Mouse (Mus musculus): ENCODE measurements around the gene Itih3. TPM values are rescaled to one million over a fixed set of nuclear protein-coding genes. Genes with fewer than 3 reads are reported as not detected.

The Itih3 gene
- polyA plus RNA-seq, 1 experiment from 2014 or later, result 0.48 TPM

DNA sequence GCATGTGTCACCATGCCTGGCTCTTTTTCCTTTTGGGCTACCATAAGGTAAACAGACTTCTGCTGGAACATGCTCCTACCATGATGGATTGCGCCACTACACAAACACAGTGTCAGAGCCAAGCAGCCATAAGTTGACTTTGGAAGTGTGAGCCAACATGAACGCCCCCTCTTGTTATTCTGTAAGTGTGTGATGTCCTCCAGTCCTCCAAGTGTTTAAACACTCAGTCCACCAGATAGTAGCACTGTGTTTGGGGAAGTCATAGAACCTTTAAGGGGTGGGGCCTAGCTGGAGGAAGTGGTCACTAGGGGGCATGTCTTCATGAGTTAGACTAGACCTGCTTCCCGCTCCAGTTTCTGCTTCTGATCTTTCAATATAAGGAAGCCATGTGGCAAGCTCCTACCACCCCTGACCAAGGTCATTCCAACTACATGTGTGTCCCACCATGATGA lies 15.7 kb downstream of the Itih3 start:
- H3K27me3 ChIP-seq (ENCODE audit: control insufficient read depth, insufficient read depth, low read length), result no peaks in the 10 kb centered on the region
- no peak overlapping the region for H3K4me3 ChIP-seq (ENCODE audit: low read depth, low read length)
- ATAC-seq (ENCODE audit: low FRiP score) (no peak), DNase-seq (ENCODE audit: low spot score, missing footprints) (no peak)
- H3K9ac ChIP-seq (ENCODE audit: low read length), result no peak overlapping the region
- H3K27ac ChIP-seq (ENCODE audit: low read depth, low read length), result no peak overlapping the region
- no peaks in the 10 kb centered on the region for H3K9me3 ChIP-seq (ENCODE audit: control insufficient read depth, low read length)
- WGBS, result 93% methylated on average over 3 of the region's 3 CpGs
- no peaks in the 10 kb centered on the region for H3K36me3 ChIP-seq (ENCODE audit: control insufficient read depth, insufficient read depth, low read length)
- no peaks in the 10 kb centered on the region for H3K4me1 ChIP-seq (ENCODE audit: control insufficient read depth, insufficient read depth, low read length)
- H3K4me2 ChIP-seq, result no peak overlapping the region

DNA sequence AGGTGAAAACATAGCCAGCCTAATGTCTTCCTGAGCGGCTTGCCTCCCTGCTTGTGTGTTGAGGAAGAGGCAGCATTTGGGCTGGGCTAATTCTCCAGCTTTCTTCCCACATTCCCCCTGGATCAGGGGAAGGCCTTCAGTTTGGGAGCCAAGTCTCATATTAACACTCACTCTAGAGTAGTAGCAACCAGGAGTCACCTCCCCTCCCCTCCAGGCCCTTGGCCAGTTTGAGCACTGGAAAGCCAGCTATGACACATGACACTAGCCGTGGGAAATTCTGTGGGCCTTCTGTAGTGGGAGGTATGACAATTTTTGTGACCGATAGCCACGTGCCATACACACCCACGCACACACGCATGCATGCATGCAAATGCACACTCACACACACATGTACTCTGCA lies 17.6 kb downstream of the Itih3 start:
- Histone ChIP-seq H3K36me3 (ENCODE audit: control insufficient read depth, insufficient read depth, low read length) (no peaks in the 10 kb centered on the region), H3K9ac (ENCODE audit: low read length) (no peak overlapping the region), H3K9me3 (ENCODE audit: control insufficient read depth, low read length) (no peaks in the 10 kb centered on the region), H3K4me3 (ENCODE audit: low read depth, low read length) (no peak overlapping the region), H3K4me1 (ENCODE audit: control insufficient read depth, insufficient read depth, low read length) (no peaks in the 10 kb centered on the region), H3K27ac (ENCODE audit: low read depth, low read length) (no peak overlapping the region), H3K27me3 (ENCODE audit: control insufficient read depth, insufficient read depth, low read length) (no peaks in the 10 kb centered on the region), H3K4me2 (no peak overlapping the region)
- 83% methylated on average over 6 of the region's 6 CpGs for WGBS
- no peak for DNase-seq (ENCODE audit: low spot score, missing footprints)
- ATAC-seq (ENCODE audit: low FRiP score), result no peak

DNA sequence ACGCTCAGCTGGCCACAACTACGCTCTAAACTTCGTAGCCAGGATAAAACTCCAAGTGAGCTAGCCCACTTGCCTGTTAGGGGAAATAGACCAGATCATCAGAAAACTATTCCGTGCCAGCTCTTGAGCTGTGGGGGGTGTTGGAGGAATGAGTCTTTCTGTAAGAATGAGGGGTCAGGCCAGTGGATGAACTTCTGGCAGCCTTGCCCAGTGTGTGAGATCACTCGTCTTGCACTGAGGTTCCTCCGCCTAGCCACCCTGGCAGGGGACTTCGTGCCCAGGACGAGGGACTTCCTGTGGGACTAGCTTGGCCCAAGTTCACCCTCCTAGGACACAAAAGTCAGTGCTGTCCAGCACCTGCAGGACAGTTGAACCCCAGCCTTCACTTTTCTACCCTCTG lies 19.3 kb downstream of the Itih3 start:
- ATAC-seq (ENCODE audit: low FRiP score), result no peak
- no peaks in the 10 kb centered on the region for H3K27me3 ChIP-seq (ENCODE audit: control insufficient read depth, insufficient read depth, low read length)
- no peaks in the 10 kb centered on the region for H3K36me3 ChIP-seq (ENCODE audit: control insufficient read depth, insufficient read depth, low read length)

DNA sequence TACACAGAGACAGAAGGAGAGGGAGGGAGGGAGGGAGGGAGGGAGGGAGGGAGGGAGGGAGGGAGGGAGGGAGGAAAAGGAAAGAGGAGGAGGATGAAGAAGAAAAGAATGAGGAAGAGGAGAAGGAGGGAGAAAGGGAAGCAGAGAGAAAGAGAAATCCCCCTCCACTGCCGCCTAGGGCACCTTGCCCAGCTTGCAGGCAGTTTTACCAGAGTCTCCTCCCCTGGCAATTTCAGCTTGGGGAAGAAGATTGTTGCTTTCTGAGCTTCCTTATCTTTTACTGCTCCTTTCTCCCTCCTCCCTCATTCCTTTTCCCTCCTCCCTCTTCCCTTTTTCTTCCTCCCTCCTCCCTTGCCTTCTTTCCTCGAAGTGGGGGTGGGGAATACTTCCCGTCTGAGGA lies 20.5 kb downstream of the Itih3 start:
- 83% methylated on average over 3 of the region's 3 CpGs for WGBS
- Histone ChIP-seq H3K36me3 (ENCODE audit: control insufficient read depth, insufficient read depth, low read length) (no peaks in the 10 kb centered on the region), H3K27me3 (ENCODE audit: control insufficient read depth, insufficient read depth, low read length) (no peaks in the 10 kb centered on the region), H3K9me3 (ENCODE audit: control insufficient read depth, low read length) (no peaks in the 10 kb centered on the region), H3K4me2 (no peak overlapping the region), H3K4me3 (ENCODE audit: low read depth, low read length) (no peak overlapping the region), H3K4me1 (ENCODE audit: control insufficient read depth, insufficient read depth, low read length) (no peaks in the 10 kb centered on the region), H3K9ac (ENCODE audit: low read length) (no peak overlapping the region), H3K27ac (ENCODE audit: low read depth, low read length) (no peak overlapping the region)
- no peak for ATAC-seq (ENCODE audit: low FRiP score)
- DNase-seq (ENCODE audit: low spot score, missing footprints), result no peak

More for the DNA sequence above, 19.3 kb downstream of the Itih3 start:
- Histone ChIP-seq H3K4me3 (ENCODE audit: low read depth, low read length) (no peak overlapping the region), H3K27ac (ENCODE audit: low read depth, low read length) (no peak overlapping the region), H3K4me2 (no peak overlapping the region), H3K4me1 (ENCODE audit: control insufficient read depth, insufficient read depth, low read length) (no peaks in the 10 kb centered on the region), H3K9me3 (ENCODE audit: control insufficient read depth, low read length) (no peaks in the 10 kb centered on the region), H3K9ac (ENCODE audit: low read length) (no peak overlapping the region)
- 84% methylated on average over 8 of the region's 8 CpGs for WGBS
- DNase-seq (ENCODE audit: low spot score, missing footprints), result no peak

DNA sequence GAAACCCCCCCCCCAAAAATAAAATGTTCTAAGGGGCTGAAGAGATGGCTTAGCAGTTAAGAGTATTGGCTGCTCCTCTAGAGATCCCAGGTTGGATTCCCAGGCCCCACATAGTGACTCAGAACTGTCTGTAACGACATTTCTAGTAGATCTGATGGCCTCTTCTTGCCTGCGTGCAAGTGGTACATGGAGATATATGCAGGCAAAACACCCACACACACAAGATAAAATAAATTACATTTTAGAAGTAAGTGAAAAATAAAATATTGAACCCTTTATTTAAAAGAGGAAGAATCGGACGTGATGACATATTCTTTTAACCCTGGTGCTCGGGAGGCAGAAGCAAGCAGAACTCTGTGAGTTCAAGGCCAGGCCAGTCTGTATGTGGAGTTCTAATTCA lies 20.9 kb downstream of the Itih3 start:
- H3K4me1 ChIP-seq (ENCODE audit: control insufficient read depth, insufficient read depth, low read length), result no peaks in the 10 kb centered on the region
- no peak overlapping the region for H3K27ac ChIP-seq (ENCODE audit: low read depth, low read length)
- no peak overlapping the region for H3K4me2 ChIP-seq
- no peak for DNase-seq (ENCODE audit: low spot score, missing footprints)
- no peaks in the 10 kb centered on the region for H3K36me3 ChIP-seq (ENCODE audit: control insufficient read depth, insufficient read depth, low read length)
- H3K9me3 ChIP-seq (ENCODE audit: control insufficient read depth, low read length), result no peaks in the 10 kb centered on the region
- no peak overlapping the region for H3K9ac ChIP-seq (ENCODE audit: low read length)
- WGBS, result 89% methylated on average over 5 of the region's 5 CpGs
- ATAC-seq (ENCODE audit: low FRiP score), result no peak
- no peaks in the 10 kb centered on the region for H3K27me3 ChIP-seq (ENCODE audit: control insufficient read depth, insufficient read depth, low read length)
- H3K4me3 ChIP-seq (ENCODE audit: low read depth, low read length), result no peak overlapping the region

DNA sequence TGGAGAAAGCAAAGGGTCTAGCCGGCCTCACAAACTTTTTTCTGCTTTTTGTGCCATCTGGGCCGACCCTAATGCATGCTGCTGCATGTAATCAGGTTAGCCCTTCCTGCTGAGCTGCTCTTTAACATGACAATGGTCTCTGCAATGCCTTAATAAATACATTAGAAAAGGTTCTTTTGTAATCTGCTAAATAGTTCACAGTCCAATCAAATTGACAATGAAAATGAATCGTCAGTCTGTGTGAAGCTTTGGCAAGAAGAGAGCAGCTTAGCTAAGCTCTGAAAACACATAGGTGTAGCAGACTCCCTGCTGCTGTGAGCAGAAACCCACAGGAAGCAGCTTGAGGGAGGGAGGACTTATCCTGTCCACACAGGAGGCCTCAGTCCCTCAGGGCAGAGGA lies 23.6 kb downstream of the Itih3 start:
- Histone ChIP-seq H3K27ac (ENCODE audit: low read depth, low read length) (no peak overlapping the region), H3K27me3 (ENCODE audit: control insufficient read depth, insufficient read depth, low read length) (no peaks in the 10 kb centered on the region), H3K4me3 (ENCODE audit: low read depth, low read length) (no peak overlapping the region), H3K9me3 (ENCODE audit: control insufficient read depth, low read length) (no peaks in the 10 kb centered on the region), H3K4me2 (no peak overlapping the region), H3K4me1 (ENCODE audit: control insufficient read depth, insufficient read depth, low read length) (no peaks in the 10 kb centered on the region), H3K9ac (ENCODE audit: low read length) (no peak overlapping the region), H3K36me3 (ENCODE audit: control insufficient read depth, insufficient read depth, low read length) (no peaks in the 10 kb centered on the region)
- 23% methylated on average over 3 of the region's 3 CpGs for WGBS
- no peak for ATAC-seq (ENCODE audit: low FRiP score)
- no peak for DNase-seq (ENCODE audit: low spot score, missing footprints)

DNA sequence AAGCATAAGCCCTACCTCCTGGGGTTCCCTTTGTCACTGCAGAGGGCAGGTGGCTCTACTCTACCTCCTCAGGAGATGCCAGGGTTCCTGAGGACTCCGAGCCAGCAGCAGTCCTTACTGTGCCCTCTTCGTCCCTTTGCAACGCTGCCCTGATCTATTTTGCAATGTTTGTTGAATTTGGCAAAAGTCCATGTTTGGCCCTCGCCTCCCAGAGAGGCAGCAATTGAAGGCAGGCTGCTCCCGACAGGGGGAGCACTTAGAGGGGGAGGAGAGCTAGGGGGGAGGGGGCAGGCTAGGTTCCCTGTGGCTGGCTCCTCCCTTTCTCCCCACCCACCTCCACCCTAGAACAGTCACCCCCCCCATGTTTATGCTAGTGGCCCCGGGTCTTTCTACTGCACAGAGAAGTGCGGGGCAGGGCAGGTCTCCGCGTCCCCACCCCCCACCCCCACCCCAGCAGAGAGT lies 35.3 kb downstream of the Itih3 start:
- no peak for DNase-seq (ENCODE audit: low spot score, missing footprints)
- no peaks in the 10 kb centered on the region for H3K9me3 ChIP-seq (ENCODE audit: control insufficient read depth, low read length)
- WGBS, result 32% methylated on average over 9 of the region's 9 CpGs

DNA sequence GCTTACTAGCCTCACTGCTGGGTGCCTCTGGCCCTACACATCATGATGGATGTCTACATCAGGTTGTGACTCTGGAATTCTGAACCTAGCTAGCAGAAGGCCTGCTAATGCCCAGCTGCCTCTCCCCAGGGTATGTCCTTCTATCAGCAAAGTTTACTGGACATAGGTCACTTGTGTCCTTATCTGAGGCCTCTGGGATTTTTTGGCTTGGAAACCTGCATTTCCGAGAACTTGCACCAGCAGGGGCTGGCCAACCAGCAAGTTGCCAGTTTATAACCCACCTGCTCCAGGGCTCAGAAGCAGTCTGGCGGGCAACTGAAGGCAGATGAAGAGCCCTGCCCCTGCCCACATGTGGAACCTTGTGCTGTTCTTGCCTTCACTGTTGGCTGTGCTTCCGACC lies 37.4 kb downstream of the Itih3 start, which contains the start of gene Itih4:
Gene Itih4 (plus strand): TSS at position 273 of the 400 bp plus-strand sequence.
- no peak for ATAC-seq (ENCODE audit: low FRiP score)
- Histone ChIP-seq H3K36me3 (ENCODE audit: control insufficient read depth, insufficient read depth, low read length) (no peaks in the 10 kb centered on the region), H3K27me3 (ENCODE audit: control insufficient read depth, insufficient read depth, low read length) (no peaks in the 10 kb centered on the region), H3K4me1 (ENCODE audit: control insufficient read depth, insufficient read depth, low read length) (no peaks in the 10 kb centered on the region), H3K9me3 (ENCODE audit: control insufficient read depth, low read length) (no peaks in the 10 kb centered on the region), H3K9ac (ENCODE audit: low read length) (no peak within 1 kb of the TSS), H3K4me2 (no peak within 1 kb of the TSS), H3K4me3 (ENCODE audit: low read depth, low read length) (no peak within 1 kb of the TSS), H3K27ac (ENCODE audit: low read depth, low read length) (no peak within 1 kb of the TSS)
- DNase-seq (ENCODE audit: low spot score, missing footprints), result no peak
- 92% methylated on average over 3 of the region's 3 CpGs for WGBS

More for the DNA sequence above, 35.3 kb downstream of the Itih3 start:
- H3K9ac ChIP-seq (ENCODE audit: low read length), result no peak overlapping the region
- H3K27me3 ChIP-seq (ENCODE audit: control insufficient read depth, insufficient read depth, low read length), result no peaks in the 10 kb centered on the region
- no peaks in the 10 kb centered on the region for H3K4me1 ChIP-seq (ENCODE audit: control insufficient read depth, insufficient read depth, low read length)
- ATAC-seq (ENCODE audit: low FRiP score), result no peak
- H3K4me2 ChIP-seq, result no peak overlapping the region
- no peak overlapping the region for H3K4me3 ChIP-seq (ENCODE audit: low read depth, low read length)
- no peak overlapping the region for H3K27ac ChIP-seq (ENCODE audit: low read depth, low read length)
- no peaks in the 10 kb centered on the region for H3K36me3 ChIP-seq (ENCODE audit: control insufficient read depth, insufficient read depth, low read length)

DNA sequence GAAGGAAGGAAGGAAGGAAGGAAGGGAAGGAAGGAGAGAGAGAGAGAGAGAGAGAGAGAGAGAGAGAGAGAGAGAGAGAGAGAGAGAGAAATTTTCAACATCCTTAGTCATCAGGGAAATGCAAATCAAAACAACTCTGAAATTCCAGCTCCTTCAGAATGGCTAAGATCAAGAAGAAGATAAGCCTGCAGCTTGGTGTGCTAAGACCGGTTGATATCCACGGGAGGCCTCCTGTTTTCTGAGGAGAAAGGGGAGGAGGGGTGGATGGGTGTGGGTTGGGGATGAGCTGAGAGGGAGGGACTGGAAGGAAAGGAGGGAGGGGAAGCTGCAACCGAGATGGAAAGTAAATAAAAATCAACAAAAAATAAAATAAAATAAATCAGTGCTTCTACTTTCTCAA lies 38.3 kb downstream of the Itih3 start:
- 18% methylated on average over 3 of the region's 3 CpGs for WGBS

DNA sequence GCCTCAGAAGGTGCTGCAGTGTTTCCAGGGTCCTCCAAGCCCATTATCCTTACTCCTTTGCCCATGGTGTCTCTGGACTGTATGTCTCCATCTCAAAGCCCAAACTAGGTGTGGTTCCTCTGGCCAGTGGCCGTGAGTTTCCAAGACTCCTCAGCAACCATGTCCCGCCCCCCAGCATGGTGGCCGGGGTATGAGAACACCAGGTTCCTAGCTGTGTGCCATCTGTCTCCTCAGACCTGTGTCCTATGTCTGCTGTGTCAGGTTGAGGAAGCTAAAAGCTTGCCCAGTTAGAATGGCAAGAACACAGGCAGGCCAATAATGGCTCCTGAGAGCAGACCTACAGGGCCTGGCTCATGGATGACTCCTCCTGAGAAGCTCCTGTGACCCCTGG lies 41.8 kb downstream of the Itih3 start:
- DNase-seq (ENCODE audit: low spot score, missing footprints) (no peak), ATAC-seq (ENCODE audit: low FRiP score) (no peak)
- H3K4me1 ChIP-seq (ENCODE audit: control insufficient read depth, insufficient read depth, low read length), result no peaks in the 10 kb centered on the region
- no peaks in the 10 kb centered on the region for H3K36me3 ChIP-seq (ENCODE audit: control insufficient read depth, insufficient read depth, low read length)
- H3K4me2 ChIP-seq, result no peak overlapping the region
- H3K9me3 ChIP-seq (ENCODE audit: control insufficient read depth, low read length), result no peaks in the 10 kb centered on the region
- no peaks in the 10 kb centered on the region for H3K27me3 ChIP-seq (ENCODE audit: control insufficient read depth, insufficient read depth, low read length)
- WGBS, result 88% methylated on average over 3 of the region's 3 CpGs
- H3K9ac ChIP-seq (ENCODE audit: low read length), result no peak overlapping the region
- H3K27ac ChIP-seq (ENCODE audit: low read depth, low read length), result no peak overlapping the region
- no peak overlapping the region for H3K4me3 ChIP-seq (ENCODE audit: low read depth, low read length)

More for the DNA sequence above, 38.3 kb downstream of the Itih3 start:
- no peaks in the 10 kb centered on the region for H3K27me3 ChIP-seq (ENCODE audit: control insufficient read depth, insufficient read depth, low read length)
- H3K9ac ChIP-seq (ENCODE audit: low read length), result no peak overlapping the region
- ATAC-seq (ENCODE audit: low FRiP score) (no peak), DNase-seq (ENCODE audit: low spot score, missing footprints) (no peak)
- no peaks in the 10 kb centered on the region for H3K4me1 ChIP-seq (ENCODE audit: control insufficient read depth, insufficient read depth, low read length)
- H3K36me3 ChIP-seq (ENCODE audit: control insufficient read depth, insufficient read depth, low read length), result no peaks in the 10 kb centered on the region
- no peak overlapping the region for H3K4me2 ChIP-seq
- no peak overlapping the region for H3K27ac ChIP-seq (ENCODE audit: low read depth, low read length)
- no peaks in the 10 kb centered on the region for H3K9me3 ChIP-seq (ENCODE audit: control insufficient read depth, low read length)
- H3K4me3 ChIP-seq (ENCODE audit: low read depth, low read length), result no peak overlapping the region
